8 mouse cellular contexts compared by ENCODE assay signal in the genomic region with DNA sequence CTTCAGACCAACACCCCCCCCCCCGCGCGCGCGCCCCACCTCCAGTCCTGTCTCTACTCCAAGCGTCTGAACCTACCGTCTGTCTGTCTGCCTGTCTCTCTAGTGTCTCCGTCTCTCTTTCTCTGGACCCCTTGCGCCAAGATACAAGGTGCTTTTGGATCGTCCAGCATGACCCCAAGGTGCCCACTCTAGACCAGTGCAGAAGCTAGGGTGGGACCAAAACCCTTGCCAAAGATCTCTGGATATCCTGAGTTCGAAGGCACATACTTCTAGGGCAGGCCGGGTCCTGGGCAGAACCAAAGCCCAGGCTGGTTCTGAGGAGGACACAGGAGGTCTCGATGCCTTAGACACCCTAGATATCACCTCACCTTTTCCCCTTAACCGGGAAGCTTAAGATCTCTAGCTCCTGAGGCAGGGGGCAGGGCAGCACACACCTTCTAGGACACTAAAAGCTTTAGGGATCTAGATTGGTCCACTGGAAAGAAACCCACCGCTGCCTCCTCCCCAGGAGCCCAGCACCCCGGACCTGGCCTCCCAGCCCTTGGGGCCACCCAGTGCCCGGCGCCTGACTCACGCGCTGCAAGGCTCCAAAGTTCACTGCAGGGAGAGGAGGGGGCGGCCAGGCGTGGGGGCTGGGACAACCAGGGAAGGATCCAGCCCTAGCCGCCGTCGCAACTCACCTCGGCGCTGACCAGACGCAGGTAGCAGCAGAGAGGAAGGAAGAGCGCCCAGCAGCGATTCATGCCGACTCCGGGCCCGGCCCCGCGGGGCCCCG. TPM values are rescaled to one million over a fixed set of nuclear protein-coding genes. Genes with fewer than 3 reads are reported as not detected.
DNase-seq lines count a peak whose midpoint lies in the region; ATAC-seq and TF ChIP-seq lines count a peak whose summit lies in the region.

No protein-coding gene starts in this region.

- peak; percentile 43; the same call in 1 of the 2 replicates for ATAC-seq in kidney, embryonic 15.5 days (replicated peaks; ENCODE audit: low FRiP score)
- ATAC-seq in midbrain, postnatal 0 days (ENCODE audit: low FRiP score) = no peak

- peaks cover 5% of the 10 kb centered on the region for H3K4me1 ChIP-seq in ES-Bruce4 (ENCODE audit: control insufficient read depth, insufficient read depth, low read length)
- H3K4me1 ChIP-seq in forebrain, embryonic 10.5 days = peaks cover 51% of the 10 kb centered on the region
- peaks cover 54% of the 10 kb centered on the region for H3K4me1 ChIP-seq in kidney, embryonic 15.5 days
- H3K4me1 ChIP-seq in midbrain, postnatal 0 days (ENCODE audit: insufficient read depth, low read length) = peaks cover 5% of the 10 kb centered on the region; the same call in 1 of the 2 replicates

- no peak for TF ChIP-seq EP300 in ES-Bruce4 (IDR thresholded peaks at IDR 0.05; ENCODE audit: insufficient read depth, low read depth, low read length)

- WGBS in forebrain, embryonic 10.5 days = 2% methylated on average over 36 of the region's 36 CpGs
- 2% methylated on average over 36 of the region's 36 CpGs for WGBS in kidney, embryonic 15.5 days
- 3% methylated on average over 29 of the region's 36 CpGs for WGBS in midbrain, postnatal 0 days

- no peaks in the 10 kb centered on the region for H3K36me3 ChIP-seq in ES-Bruce4 (ENCODE audit: control insufficient read depth, insufficient read depth, low read length, poor library complexity, severe bottlenecking)
- no peaks in the 10 kb centered on the region for H3K36me3 ChIP-seq in forebrain, embryonic 10.5 days (replicated peaks)
- no peaks in the 10 kb centered on the region for H3K36me3 ChIP-seq in kidney, embryonic 15.5 days
- H3K36me3 ChIP-seq in midbrain, postnatal 0 days (ENCODE audit: insufficient read depth, low read length) = no peaks in the 10 kb centered on the region

- H3K9me3 ChIP-seq in ES-Bruce4 (replicated peaks; ENCODE audit: control insufficient read depth, insufficient read depth, low read length, poor library complexity, severe bottlenecking) = no peaks in the 10 kb centered on the region
- no peaks in the 10 kb centered on the region for H3K9me3 ChIP-seq in forebrain, embryonic 10.5 days
- no peaks in the 10 kb centered on the region for H3K9me3 ChIP-seq in kidney, embryonic 15.5 days (replicated peaks)
- H3K9me3 ChIP-seq in midbrain, postnatal 0 days (ENCODE audit: low read length) = no peaks in the 10 kb centered on the region

- H3K27ac ChIP-seq in ES-Bruce4 (ENCODE audit: insufficient read depth, low read length) = no peak overlapping the region
- peak overlapping the region; percentile 87 for H3K27ac ChIP-seq in forebrain, embryonic 10.5 days
- H3K27ac ChIP-seq in kidney, embryonic 15.5 days = peak overlapping the region; percentile 81
- H3K27ac ChIP-seq in midbrain, postnatal 0 days (ENCODE audit: low read depth, low read length) = peak overlapping the region; percentile 83

- H3K4me3 ChIP-seq in ES-Bruce4 (ENCODE audit: low read depth, low read length) = peak overlapping the region; percentile 58
- H3K4me3 ChIP-seq in forebrain, embryonic 10.5 days = peak overlapping the region; percentile 74
- peak overlapping the region; percentile 66 for H3K4me3 ChIP-seq in kidney, embryonic 15.5 days (replicated peaks)
- H3K4me3 ChIP-seq in midbrain, postnatal 0 days (ENCODE audit: low read depth, low read length) = peak overlapping the region; percentile 83

- H3K9ac ChIP-seq in ES-Bruce4 (ENCODE audit: low read depth, poor library complexity, severe bottlenecking) = peak overlapping the region; percentile 79
- peak overlapping the region; percentile 71 for H3K9ac ChIP-seq in kidney, embryonic 15.5 days
- peak overlapping the region; percentile 95 for H3K9ac ChIP-seq in midbrain, postnatal 0 days (replicated peaks; ENCODE audit: low read length, poor library complexity, severe bottlenecking)

- peak overlapping the region; percentile 96 for H3K4me2 ChIP-seq in kidney, embryonic 15.5 days
- H3K4me2 ChIP-seq in midbrain, postnatal 0 days (ENCODE audit: low read depth, low read length, poor library complexity, severe bottlenecking) = peak overlapping the region; percentile 94

- no peak for TF ChIP-seq POLR2A in ES-Bruce4 (IDR thresholded peaks at IDR 0.05; ENCODE audit: insufficient read depth, low read length)

- TF ChIP-seq CTCF in ES-Bruce4 (IDR thresholded peaks at IDR 0.05; ENCODE audit: low read depth, low read length) = no peak
- TF ChIP-seq CTCF in midbrain, postnatal 0 days (IDR thresholded peaks at IDR 0.05) = no peak

- H3K27me3 ChIP-seq in ES-Bruce4 (ENCODE audit: control insufficient read depth, insufficient read depth, low read length, poor library complexity, severe bottlenecking) = peaks cover 7% of the 10 kb centered on the region
- peaks cover 85% of the 10 kb centered on the region for H3K27me3 ChIP-seq in forebrain, embryonic 10.5 days (ENCODE audit: poor library complexity, severe bottlenecking)
- H3K27me3 ChIP-seq in kidney, embryonic 15.5 days = peaks cover 62% of the 10 kb centered on the region
- H3K27me3 ChIP-seq in midbrain, postnatal 0 days (ENCODE audit: insufficient read depth, low read length) = 0 out of 2 replicates have a peak, but pooled peaks cover 3% of the 10 kb centered on the region

- intact Hi-C loops in left cerebral cortex, postnatal 14 days (cut with DNase I) = loop anchor here (5.0 kb wide), 1 partner anchor 64 kb away; no protein-coding TSS in a partner anchor

- peak; percentile 42 for DNase-seq in gastrocnemius, postnatal 10 days
- no peak for DNase-seq in gastrocnemius, postnatal 4 days (ENCODE audit: low spot score in 2 of 2)
- DNase-seq in forebrain, embryonic 10.5 days (ENCODE audit: extremely low spot score, low spot score) = peak; percentile 21
- DNase-seq in midbrain, postnatal 0 days (ENCODE audit: low spot score) = no peak
- DNase-seq in embryo, embryonic 10.5 days (ENCODE audit: low spot score) = no peak
- DNase-seq in left cerebral cortex, postnatal 14 days (ENCODE audit: low spot score in 2 of 2) = no peak

RNA-seq across cellular contexts. Expression of gene Pdgfb, which starts 1.3 kb away (rescaled TPM):
- total RNA-seq in gastrocnemius, postnatal 10 days (2021) = 10 to 100 TPM; 40.8 to 59.3 TPM
- 10 to 100 TPM; 51.5 to 52.8 TPM for total RNA-seq in gastrocnemius, postnatal 4 days (2021)
- polyA plus RNA-seq in ES-Bruce4 (2011; ENCODE audit: insufficient read depth, insufficient read length, low read depth, missing spikeins) = 16.8 and 17.1 TPM in 2 replicates
- 1.8 TPM in 2 replicates for polyA plus RNA-seq in forebrain, embryonic 10.5 days (2016; fragmentation: Nextera tagmentation; extraction: Ambion mirVana)
- 3.8 and 5.1 TPM in 2 replicates for polyA plus RNA-seq in kidney, embryonic 15.5 days (2015; fragmentation: Nextera tagmentation; extraction: Ambion mirVana)
- 20.5 and 24.4 TPM in 2 replicates for total RNA-seq in midbrain, postnatal 0 days (2014; rRNA removed)
- 8.7 and 9.2 TPM in 2 replicates for polyA plus RNA-seq in midbrain, postnatal 0 days (2015; fragmentation: Nextera tagmentation; extraction: Ambion mirVana)
- total RNA-seq in left cerebral cortex, postnatal 14 days (2021) = 10 to 100 TPM; 41.9 to 42.8 TPM

RNA-seq across cellular contexts. Expression of gene Cbx7, which starts 42.5 kb away (rescaled TPM):
- 1 to 10 TPM; 2.9 to 4.1 TPM for total RNA-seq in gastrocnemius, postnatal 10 days (2021)
- total RNA-seq in gastrocnemius, postnatal 4 days (2021) = 1 to 10 TPM; 2.1 TPM
- 111 and 112 TPM in 2 replicates for polyA plus RNA-seq in ES-Bruce4 (2011; ENCODE audit: insufficient read depth, insufficient read length, low read depth, missing spikeins)
- 2.8 and 3.9 TPM in 2 replicates for polyA plus RNA-seq in forebrain, embryonic 10.5 days (2016; fragmentation: Nextera tagmentation; extraction: Ambion mirVana)
- 2.9 and 3.0 TPM in 2 replicates for polyA plus RNA-seq in kidney, embryonic 15.5 days (2015; fragmentation: Nextera tagmentation; extraction: Ambion mirVana)
- total RNA-seq in midbrain, postnatal 0 days (2014; rRNA removed) = 7.7 and 14.9 TPM in 2 replicates
- 3.4 and 3.5 TPM in 2 replicates for polyA plus RNA-seq in midbrain, postnatal 0 days (2015; fragmentation: Nextera tagmentation; extraction: Ambion mirVana)
- total RNA-seq in left cerebral cortex, postnatal 14 days (2021) = 10 to 100 TPM in 1 of 2 experiments, 1 to 10 TPM in 1; 9.9 to 11.9 TPM

Comparison
In these comparisons a context has a peak if more than half of its experiments do, and no peak if none do; other contexts are left out.
1. DNase-seq: peak in gastrocnemius, postnatal 10 days (single experiment) and forebrain, embryonic 10.5 days (single experiment); none in gastrocnemius, postnatal 4 days (0 of 2), midbrain, postnatal 0 days (single experiment), embryo, embryonic 10.5 days (single experiment) and left cerebral cortex, postnatal 14 days (0 of 2).
2. Peak in every context shown above with its lines, with median percentiles within 50 percentile points of each other: H3K4me3 ChIP-seq and H3K9ac ChIP-seq.